Mouse (Mus musculus): ENCODE results near the gene Eif3i.

- TF ChIP-seq USF1 (IDR thresholded peaks at IDR 0.05; ENCODE audit: low read depth), result no peak
- no peak for TF ChIP-seq CTCF (IDR thresholded peaks at IDR 0.05; ENCODE audit: control insufficient read depth, insufficient read depth, insufficient read length)
Observed at GRCm38 (mm10) chr4:129578466-129578865, 22.0 kb downstream of the Eif3i start, which contains the start of gene Fam167b.

All from C2C12 (cell line).